In genomic region chr6:119035361-119035760, GRCm38 (mm10) we compare ENCODE assay signal across 10 mouse cellular contexts.
"Had no signal": no experiment of that assay in that cellular context is flagged by ENCODE, and none has a peak within 500 bp of the region (broad histone marks: within the 10 kb centered on the region; RNA-seq: fewer than 3 reads in every experiment).

No protein-coding gene starts in this region.

- H3K4me2 ChIP-seq: liver, embryonic 12.5 days; midbrain, embryonic 12.5 days; stomach, embryonic 15.5 days had no signal

- H3K4me3 ChIP-seq: layer of hippocampus, adult 2 months; limb, embryonic 10.5 days; liver, embryonic 12.5 days; midbrain, embryonic 12.5 days; stomach, embryonic 15.5 days had no signal

- DNase-seq: kidney, adult 18-20 months; kidney, postnatal 10 days; kidney, postnatal 4 days; right cerebral cortex, postnatal 14 days; thymus, postnatal 36 days had no signal

- H3K9ac ChIP-seq: liver, embryonic 12.5 days; midbrain, embryonic 12.5 days; stomach, embryonic 15.5 days had no signal

- H3K4me1 ChIP-seq: liver, embryonic 12.5 days; midbrain, embryonic 12.5 days; stomach, embryonic 15.5 days had no signal

- H3K9me3 ChIP-seq: liver, embryonic 12.5 days; stomach, embryonic 15.5 days had no signal

- H3K27ac ChIP-seq: layer of hippocampus, adult 2 months; limb, embryonic 10.5 days; liver, embryonic 12.5 days; midbrain, embryonic 12.5 days; stomach, embryonic 15.5 days had no signal

- ATAC-seq: liver, embryonic 12.5 days had no signal

- H3K36me3 ChIP-seq: liver, embryonic 12.5 days; midbrain, embryonic 12.5 days; stomach, embryonic 15.5 days had no signal

- H3K27me3 ChIP-seq: midbrain, embryonic 12.5 days; stomach, embryonic 15.5 days had no signal
